35 mouse cellular contexts compared by ENCODE assay signal in the genomic region with DNA sequence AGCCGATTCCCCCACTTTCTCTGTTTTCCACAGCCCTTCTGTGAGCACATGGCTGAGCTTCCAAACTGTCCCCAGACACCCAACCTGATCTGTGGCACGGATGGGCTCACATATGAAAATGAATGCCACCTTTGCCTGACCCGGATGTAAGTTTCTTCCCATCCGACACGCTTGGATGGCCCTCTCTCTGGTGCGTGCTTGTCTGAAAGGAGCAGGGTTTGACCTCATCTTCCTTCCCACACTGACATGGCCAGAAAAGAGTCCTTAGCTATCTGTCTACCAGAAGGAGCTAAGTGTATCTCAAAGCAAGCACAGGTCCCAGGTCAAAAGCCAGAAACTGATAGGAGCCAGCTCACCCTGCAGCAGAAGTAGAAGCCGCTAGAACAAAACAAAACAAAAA. TPM values are rescaled to one million over a fixed set of nuclear protein-coding genes. Genes with fewer than 3 reads are reported as not detected.
"Had no signal": no experiment of that assay in that cellular context is flagged by ENCODE, and none has a peak within 500 bp of the region (broad histone marks: within the 10 kb centered on the region; RNA-seq: fewer than 3 reads in every experiment).

No protein-coding gene starts in this region.

- H3K27me3 ChIP-seq: heart, embryonic 13.5 days; heart, embryonic 15.5 days; hindbrain, embryonic 13.5 days; hindbrain, embryonic 15.5 days; limb, embryonic 12.5 days; liver, embryonic 13.5 days; liver, embryonic 15.5 days had no signal

- H3K27ac ChIP-seq: heart, adult 2 months; heart, embryonic 13.5 days; heart, embryonic 15.5 days; hindbrain, embryonic 13.5 days; hindbrain, embryonic 15.5 days; hindbrain, postnatal 0 days; limb, embryonic 12.5 days; liver, embryonic 13.5 days; liver, embryonic 15.5 days had no signal

- H3K9me3 ChIP-seq: heart, embryonic 13.5 days; heart, embryonic 15.5 days; hindbrain, embryonic 13.5 days; hindbrain, embryonic 15.5 days; limb, embryonic 12.5 days; liver, embryonic 13.5 days; liver, embryonic 15.5 days had no signal

- H3K4me3 ChIP-seq: heart, adult 2 months; heart, embryonic 13.5 days; heart, embryonic 15.5 days; hindbrain, embryonic 13.5 days; hindbrain, embryonic 15.5 days; limb, embryonic 12.5 days; liver, embryonic 13.5 days; liver, embryonic 15.5 days had no signal

- H3K4me1 ChIP-seq: heart, embryonic 13.5 days; heart, embryonic 15.5 days; hindbrain, embryonic 13.5 days; hindbrain, embryonic 15.5 days; limb, embryonic 12.5 days had no signal

- DNase-seq: gastrocnemius, postnatal 14 days; gastrocnemius, postnatal 36 days; heart, adult 11 months; heart, adult 2 months; heart, postnatal 14 days; heart, postnatal 36 days; kidney, adult 11 months; kidney, postnatal 14 days; layer of hippocampus, adult 9-11 months; layer of hippocampus, postnatal 36 days; left cerebral cortex, postnatal 4 days; liver; liver, embryonic 13.5 days had no signal

- H3K4me2 ChIP-seq: heart, embryonic 11.5 days; heart, embryonic 13.5 days; heart, embryonic 15.5 days; hindbrain, embryonic 13.5 days; hindbrain, embryonic 15.5 days; limb, embryonic 12.5 days; liver, embryonic 11.5 days; liver, embryonic 13.5 days; liver, embryonic 15.5 days had no signal

- ATAC-seq: hindbrain, postnatal 0 days; intestine, embryonic 16.5 days had no signal

- H3K9ac ChIP-seq: heart, embryonic 13.5 days; heart, embryonic 15.5 days; hindbrain, embryonic 13.5 days; hindbrain, embryonic 15.5 days; limb, embryonic 12.5 days; liver, embryonic 13.5 days; liver, embryonic 15.5 days had no signal

RNA-seq across cellular contexts. Expression of gene Spink4, which starts 9.2 kb away (rescaled TPM):
- total RNA-seq: gastrocnemius, adult 18-20 months; gastrocnemius, adult 8-10 months; gastrocnemius, postnatal 14 days; gastrocnemius, postnatal 36 days; heart, postnatal 36 days; hematopoietic stem cell, adult 5-6 weeks; hindbrain, postnatal 0 days; layer of hippocampus, adult 18-20 months; layer of hippocampus, adult 8-10 months; layer of hippocampus, postnatal 14 days; layer of hippocampus, postnatal 36 days; left cerebral cortex, adult 18-20 months; left cerebral cortex, adult 8-10 months; left cerebral cortex, postnatal 10 days; left cerebral cortex, postnatal 25 days; left cerebral cortex, postnatal 4 days had no signal
- polyA plus RNA-seq: frontal cortex, adult 2 months; hindbrain, embryonic 11.5 days; hindbrain, embryonic 13.5 days; hindbrain, embryonic 15.5 days; hindbrain, postnatal 0 days; limb, embryonic 12.5 days; liver, embryonic 11.5 days had no signal
